Mouse (Mus musculus) myocyte (in vitro differentiated cells): ENCODE data around the gene Mapre1.

ENCODE experiments used
- CEBPB ChIP-seq: IDR thresholded peaks from 2 replicates; pipeline ENCODE4 v1.6.1; 2011; ENCODE audit warnings: mild to moderate bottlenecking, moderate library complexity; ENCODE audit not compliant: poor library complexity, insufficient read depth, severe bottlenecking
- E2F4 ChIP-seq: IDR thresholded peaks from one replicate; pipeline ENCODE4 v1.6.1; 2011; ENCODE audit warnings: mild to moderate bottlenecking, control low read depth, moderate library complexity; ENCODE audit not compliant: insufficient read depth
- MAX ChIP-seq: IDR thresholded peaks from one replicate; pipeline ENCODE4 v1.6.1; 2011; ENCODE audit warnings: low read depth, mild to moderate bottlenecking, control low read depth
- MYOD1 ChIP-seq, 3 experiments: IDR thresholded peaks; one replicate each; pipeline ENCODE4 v1.6.1; 2011; ENCODE audit warnings: control low read depth in 2 of 3, low read depth in 2 of 3, mild to moderate bottlenecking in 2 of 3, moderate library complexity in 1 of 3; ENCODE audit not compliant: insufficient read length in 2 of 3, control insufficient read depth in 1 of 3
- POLR2A ChIP-seq: IDR thresholded peaks from one replicate; pipeline ENCODE4 v1.6.1; 2011; ENCODE audit warnings: low read depth, mild to moderate bottlenecking, control low read depth, moderate library complexity; ENCODE audit not compliant: insufficient read length
- POLR2AphosphoS2 ChIP-seq: IDR thresholded peaks from one replicate; pipeline ENCODE4 v1.6.1; 2011; ENCODE audit warnings: low read depth, control low read depth; ENCODE audit not compliant: insufficient read length
- SRF ChIP-seq: IDR thresholded peaks from one replicate; pipeline ENCODE4 v1.6.1; 2011; ENCODE audit warnings: low read depth; ENCODE audit not compliant: control insufficient read depth, insufficient read length
- TCF12 ChIP-seq: IDR thresholded peaks from one replicate; pipeline ENCODE4 v1.6.1; 2011; ENCODE audit warnings: mild to moderate bottlenecking, control low read depth; ENCODE audit not compliant: poor library complexity, insufficient read depth, severe bottlenecking
- TCF3 ChIP-seq: IDR thresholded peaks from one replicate; pipeline ENCODE4 v1.6.1; 2011; ENCODE audit warnings: low read depth, control low read depth; ENCODE audit not compliant: insufficient read length
- USF1 ChIP-seq: IDR thresholded peaks from one replicate; pipeline ENCODE4 v1.6.1; 2011; ENCODE audit warnings: low read depth, mild to moderate bottlenecking, control low read depth, moderate library complexity

DNA sequence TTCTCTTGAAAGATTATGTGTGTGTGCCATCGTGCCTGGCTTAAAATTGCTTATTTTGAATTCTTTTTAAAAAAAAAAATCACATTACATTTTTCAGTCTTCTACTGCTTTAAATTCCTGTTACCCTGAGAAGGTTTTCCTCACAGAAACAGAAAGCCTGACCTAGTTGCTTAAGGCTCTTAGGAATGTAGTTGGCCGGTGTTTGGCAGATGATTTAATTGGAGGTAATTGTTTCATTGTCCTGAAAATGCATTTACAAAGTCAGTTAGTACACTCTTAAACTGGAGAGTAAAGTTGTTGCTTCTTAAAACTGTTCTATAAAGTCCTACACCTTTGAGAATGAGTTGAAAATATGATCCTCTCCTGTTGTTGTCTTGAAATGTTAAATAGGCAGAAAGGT, 27.8 kb downstream of the Mapre1 start:
- TF ChIP-seq MAX: no peak
- no peak for TF ChIP-seq CEBPB
- no peak for TF ChIP-seq MYOD1 (IDR thresholded peaks at IDR 0.05; ENCODE audit: control insufficient read depth in 1 of 3, insufficient read length in 2 of 3, low read depth in 2 of 3)
- no peak for TF ChIP-seq POLR2A
- no peak for TF ChIP-seq POLR2AphosphoS2
- TF ChIP-seq TCF12: no peak
- no peak for TF ChIP-seq USF1
- TF ChIP-seq TCF3: no peak
- TF ChIP-seq SRF: no peak
- no peak for TF ChIP-seq E2F4
